Mouse (Mus musculus) limb, embryonic 14.5 days (tissue): ENCODE results near the gene Hist1h3a. TPM values are rescaled to one million over a fixed set of nuclear protein-coding genes. Genes with fewer than 3 reads are reported as not detected.

Experiments used
- ATAC-seq: fragments of 200-750 bp; cut with Nextera tagmentation; 2 replicates; pipeline ENCODE4 v1.8.0; 2017; ENCODE audit warnings: low read depth, moderate number of reproducible peaks, moderate TSS enrichment; ENCODE audit not compliant: low FRiP score
- DNase-seq: peaks from one replicate; pipeline ENCODE4 v3.0.0-alpha.2; 2015; ENCODE audit warnings: low spot score
- H3K27ac ChIP-seq: fragments of 300-500 bp; sonication (generic); replicated peaks from 2 replicates; pipeline ENCODE4 v1.5.1; 2014; ENCODE audit warnings: low read depth, mild to moderate bottlenecking, low read length, moderate library complexity, mixed read lengths
- H3K27me3 ChIP-seq: fragments of 300-500 bp; sonication (generic); 2 replicates; pipeline ENCODE4 v1.6.1; 2014; ENCODE audit warnings: low read length, mixed read lengths; ENCODE audit not compliant: control insufficient read depth, insufficient read depth
- H3K36me3 ChIP-seq: fragments of 300-500 bp; sonication (generic); 2 replicates; pipeline ENCODE4 v1.6.1; 2014; ENCODE audit warnings: mild to moderate bottlenecking, low read length, moderate library complexity, mixed read lengths; ENCODE audit not compliant: control insufficient read depth, insufficient read depth
- H3K4me1 ChIP-seq: fragments of 300-500 bp; sonication (generic); 2 replicates; pipeline ENCODE4 v1.6.1; 2014; ENCODE audit warnings: antibody characterized with exemption, low read length, mixed read lengths; ENCODE audit not compliant: control insufficient read depth, insufficient read depth
- H3K4me2 ChIP-seq: fragments of 300-500 bp; sonication (generic); replicated peaks from 2 replicates; pipeline ENCODE4 v1.6.1; 2014; ENCODE audit warnings: low read depth, mild to moderate bottlenecking, low read length, moderate library complexity; ENCODE audit not compliant: severe bottlenecking
- H3K4me3 ChIP-seq: fragments of 300-500 bp; sonication (generic); replicated peaks from 2 replicates; pipeline ENCODE4 v1.5.1; 2014; ENCODE audit warnings: low read length
- H3K9ac ChIP-seq: fragments of 300-500 bp; sonication (generic); 2 replicates; pipeline ENCODE4 v1.6.1; 2014; ENCODE audit warnings: mild to moderate bottlenecking, low read depth, low read length, moderate library complexity; ENCODE audit not compliant: severe bottlenecking
- H3K9me3 ChIP-seq: fragments of 300-500 bp; sonication (generic); 2 replicates; pipeline ENCODE4 v1.6.1; 2016; ENCODE audit warnings: low read length; ENCODE audit not compliant: control insufficient read depth
- POLR2A ChIP-seq: fragments of 200-500 bp; IDR thresholded peaks from 2 replicates; pipeline ENCODE4 v1.8.0; 2012; ENCODE audit warnings: inconsistent platforms, mild to moderate bottlenecking, moderate library complexity, borderline replicate concordance; ENCODE audit not compliant: insufficient read depth, insufficient read length; ENCODE audit errors: extremely low read depth
- WGBS: fragments of 180-500 bp; shearing (Covaris S2); extraction: QIAGEN DNeasy Blood & Tissue Kit; methylation state at CpG from one replicate; pipeline ENCODE4 v1.1.7; 2014; 5-methylcytosine and 5-hydroxymethylcytosine counted together
- microRNA-seq: library from miRNA; unstranded; fragments of <30 nt; microRNA quantifications from one replicate; pipeline ENCODE4, GENCODE M21; 2016
- polyA plus RNA-seq, 2 experiments: library from polyadenylated mRNA; depleted of rRNA in 1 of 2; stranded (reverse) in 1 of 2; unstranded in 1 of 2; fragments of >200 nt; fragmentation: Nextera tagmentation in 1 of 2; extraction: Ambion mirVana in 1 of 2; gene quantifications; 2 replicates each; pipeline versions ENCODE4 v1.2.1 to v1.2.3; 2012 to 2014

The Hist1h3a gene
- polyA plus RNA-seq, 2 experiments: 7.8 to 39.9 TPM

- Histone ChIP-seq H3K27ac (no peak overlapping the region), H3K27me3 (no peaks in the 10 kb centered on the region), H3K9ac (no peak overlapping the region), H3K36me3 (no peaks in the 10 kb centered on the region), H3K4me3 (no peak overlapping the region), H3K4me1 (0 out of 2 replicates have a peak, but pooled peaks cover 5% of the 10 kb centered on the region), H3K9me3 (no peaks in the 10 kb centered on the region), H3K4me2 (no peak overlapping the region)
- no peak for DNase-seq
- no peak for ATAC-seq
- 55% methylated on average over 11 of the region's 11 CpGs for WGBS
- TF ChIP-seq POLR2A: no peak
These were observed 45.0 kb downstream of the Hist1h3a start for GRCm38 (mm10) chr13:23717176-23717575.

- ATAC-seq (no peak), DNase-seq (no peak)
- H3K36me3 ChIP-seq: no peaks in the 10 kb centered on the region
- no peak overlapping the region for H3K27ac ChIP-seq
- no peak overlapping the region for H3K9ac ChIP-seq
- 0 out of 2 replicates have a peak, but pooled peaks cover 5% of the 10 kb centered on the region for H3K4me1 ChIP-seq
- no peaks in the 10 kb centered on the region for H3K27me3 ChIP-seq
- no peak overlapping the region for H3K4me3 ChIP-seq
- no peak overlapping the region for H3K4me2 ChIP-seq
- 83% methylated on average over 5 of the region's 5 CpGs for WGBS
- no peak for TF ChIP-seq POLR2A
- no peaks in the 10 kb centered on the region for H3K9me3 ChIP-seq
These were observed 45.7 kb downstream of the Hist1h3a start for GRCm38 (mm10) chr13:23716261-23717042.

Small RNA genes lying within 50 kb of the gene (microRNA-seq; reads per million reads assigned to microRNA genes)
- gene Gm44314 (not detected), gene Gm44484 (not detected)

Other genes with a start within 250 kb of the Hist1h3a start
Only the 30 nearest of the 37 such genes appear.
- gene Hist1h1d, start 209.1 kb downstream of the Hist1h3a start, polyA plus RNA-seq (2012; rRNA removed): 0.50 and 0.62 TPM in 2 replicates
- 0.47 and 0.61 TPM in 2 replicates for gene Hist1h1d, start 209.1 kb downstream of the Hist1h3a start, polyA plus RNA-seq (2014; fragmentation: Nextera tagmentation; extraction: Ambion mirVana)
- 36.1 and 54.1 TPM in 2 replicates for gene Hist1h3e, start 200.0 kb downstream of the Hist1h3a start, polyA plus RNA-seq (2012; rRNA removed)
- 6.7 and 7.0 TPM in 2 replicates for gene Hist1h3e, start 200.0 kb downstream of the Hist1h3a start, polyA plus RNA-seq (2014; fragmentation: Nextera tagmentation; extraction: Ambion mirVana)
- 19.8 and 35.0 TPM in 2 replicates for gene Hist1h2ae, start 191.2 kb downstream of the Hist1h3a start, polyA plus RNA-seq (2012; rRNA removed)
- 103 and 109 TPM in 2 replicates for gene Hist1h2ae, start 191.2 kb downstream of the Hist1h3a start, polyA plus RNA-seq (2014; fragmentation: Nextera tagmentation; extraction: Ambion mirVana)
- gene Hist1h2bg, start 191.0 kb downstream of the Hist1h3a start, polyA plus RNA-seq (2012; rRNA removed): 38.9 and 60.8 TPM in 2 replicates
- gene Hist1h2bg, start 191.0 kb downstream of the Hist1h3a start, polyA plus RNA-seq (2014; fragmentation: Nextera tagmentation; extraction: Ambion mirVana): 6.9 and 10.0 TPM in 2 replicates
- 17.8 and 25.9 TPM in 2 replicates for gene Hist1h2bf, start 188.2 kb downstream of the Hist1h3a start, polyA plus RNA-seq (2012; rRNA removed)
- 5.3 and 8.5 TPM in 2 replicates for gene Hist1h2bf, start 188.2 kb downstream of the Hist1h3a start, polyA plus RNA-seq (2014; fragmentation: Nextera tagmentation; extraction: Ambion mirVana)
- 6.1 and 13.9 TPM in 2 replicates for gene Hist1h2ad, start 188.0 kb downstream of the Hist1h3a start, polyA plus RNA-seq (2012; rRNA removed)
- gene Hist1h2ad, start 188.0 kb downstream of the Hist1h3a start, polyA plus RNA-seq (2014; fragmentation: Nextera tagmentation; extraction: Ambion mirVana): 1.2 and 5.3 TPM in 2 replicates
- gene Hist1h3d, start 186.6 kb downstream of the Hist1h3a start, polyA plus RNA-seq (2012; rRNA removed): 30.0 and 33.8 TPM in 2 replicates
- 6.8 and 10.4 TPM in 2 replicates for gene Hist1h3d, start 186.6 kb downstream of the Hist1h3a start, polyA plus RNA-seq (2014; fragmentation: Nextera tagmentation; extraction: Ambion mirVana)
- 9.4 and 9.8 TPM in 2 replicates for gene Hist1h4d, start 180.8 kb downstream of the Hist1h3a start, polyA plus RNA-seq (2012; rRNA removed)
- gene Hist1h4d, start 180.8 kb downstream of the Hist1h3a start, polyA plus RNA-seq (2014; fragmentation: Nextera tagmentation; extraction: Ambion mirVana): 95.5 and 101 TPM in 2 replicates
- gene Hist1h2be, start 141.3 kb downstream of the Hist1h3a start, polyA plus RNA-seq (2012; rRNA removed): 3.0 and 3.4 TPM in 2 replicates
- 1.2 and 1.5 TPM in 2 replicates for gene Hist1h2be, start 141.3 kb downstream of the Hist1h3a start, polyA plus RNA-seq (2014; fragmentation: Nextera tagmentation; extraction: Ambion mirVana)
- 7.4 and 7.7 TPM in 2 replicates for gene Hist1h1e, start 139.8 kb downstream of the Hist1h3a start, polyA plus RNA-seq (2012; rRNA removed)
- gene Hist1h1e, start 139.8 kb downstream of the Hist1h3a start, polyA plus RNA-seq (2014; fragmentation: Nextera tagmentation; extraction: Ambion mirVana): 15.8 and 16.4 TPM in 2 replicates
- gene Hist1h2ac, start 78.4 kb downstream of the Hist1h3a start, polyA plus RNA-seq (2012; rRNA removed): 1.6 and 2.7 TPM in 2 replicates
- gene Hist1h2ac, start 78.4 kb downstream of the Hist1h3a start, polyA plus RNA-seq (2014; fragmentation: Nextera tagmentation; extraction: Ambion mirVana): 0.65 and 0.78 TPM in 2 replicates
- 48.2 and 49.5 TPM in 2 replicates for gene Hist1h2bc, start 78.2 kb downstream of the Hist1h3a start, polyA plus RNA-seq (2012; rRNA removed)
- gene Hist1h2bc, start 78.2 kb downstream of the Hist1h3a start, polyA plus RNA-seq (2014; fragmentation: Nextera tagmentation; extraction: Ambion mirVana): 34.9 and 44.4 TPM in 2 replicates
- gene Hist1h1t, start 66.6 kb downstream of the Hist1h3a start, polyA plus RNA-seq (2012; rRNA removed): 0.20 and 0.33 TPM in 2 replicates
- 0.21 TPM in 1 of 2 replicates, not detected in the other for gene Hist1h1t, start 66.6 kb downstream of the Hist1h3a start, polyA plus RNA-seq (2014; fragmentation: Nextera tagmentation; extraction: Ambion mirVana)
- 5.6 and 10.0 TPM in 2 replicates for gene Hist1h4c, start 63.9 kb downstream of the Hist1h3a start, polyA plus RNA-seq (2012; rRNA removed)
- gene Hist1h4c, start 63.9 kb downstream of the Hist1h3a start, polyA plus RNA-seq (2014; fragmentation: Nextera tagmentation; extraction: Ambion mirVana): 8.7 and 10.2 TPM in 2 replicates
- gene Hfe, start 51.5 kb downstream of the Hist1h3a start, polyA plus RNA-seq (2012; rRNA removed): 3.6 and 4.5 TPM in 2 replicates
- 9.3 and 10.5 TPM in 2 replicates for gene Hfe, start 51.5 kb downstream of the Hist1h3a start, polyA plus RNA-seq (2014; fragmentation: Nextera tagmentation; extraction: Ambion mirVana)
- gene Hist1h1c, start 23.6 kb downstream of the Hist1h3a start, polyA plus RNA-seq (2012; rRNA removed): 23.7 and 28.5 TPM in 2 replicates
- gene Hist1h1c, start 23.6 kb downstream of the Hist1h3a start, polyA plus RNA-seq (2014; fragmentation: Nextera tagmentation; extraction: Ambion mirVana): 24.7 and 27.5 TPM in 2 replicates
- gene Hist1h3c, start 16.8 kb downstream of the Hist1h3a start, polyA plus RNA-seq (2012; rRNA removed): 41.4 and 92.0 TPM in 2 replicates
- 8.1 and 12.0 TPM in 2 replicates for gene Hist1h3c, start 16.8 kb downstream of the Hist1h3a start, polyA plus RNA-seq (2014; fragmentation: Nextera tagmentation; extraction: Ambion mirVana)
- 13.5 and 15.9 TPM in 2 replicates for gene Hist1h2bb, start 15.7 kb downstream of the Hist1h3a start, polyA plus RNA-seq (2012; rRNA removed)
- gene Hist1h2bb, start 15.7 kb downstream of the Hist1h3a start, polyA plus RNA-seq (2014; fragmentation: Nextera tagmentation; extraction: Ambion mirVana): 1.2 and 1.4 TPM in 2 replicates
- 37.1 and 40.4 TPM in 2 replicates for gene Hist1h2ab, start 11.3 kb downstream of the Hist1h3a start, polyA plus RNA-seq (2012; rRNA removed)
- 39.0 and 40.1 TPM in 2 replicates for gene Hist1h2ab, start 11.3 kb downstream of the Hist1h3a start, polyA plus RNA-seq (2014; fragmentation: Nextera tagmentation; extraction: Ambion mirVana)
- 52.4 and 65.5 TPM in 2 replicates for gene Hist1h3b, start 10.1 kb downstream of the Hist1h3a start, polyA plus RNA-seq (2012; rRNA removed)
- gene Hist1h3b, start 10.1 kb downstream of the Hist1h3a start, polyA plus RNA-seq (2014; fragmentation: Nextera tagmentation; extraction: Ambion mirVana): 6.5 and 12.4 TPM in 2 replicates
- 20.0 and 26.6 TPM in 2 replicates for gene Hist1h4b, start 5.4 kb downstream of the Hist1h3a start, polyA plus RNA-seq (2012; rRNA removed)
- 4.4 and 6.6 TPM in 2 replicates for gene Hist1h4b, start 5.4 kb downstream of the Hist1h3a start, polyA plus RNA-seq (2014; fragmentation: Nextera tagmentation; extraction: Ambion mirVana)
- 10.1 and 16.1 TPM in 2 replicates for gene Hist1h4a, start 1.2 kb downstream of the Hist1h3a start, polyA plus RNA-seq (2012; rRNA removed)
- gene Hist1h4a, start 1.2 kb downstream of the Hist1h3a start, polyA plus RNA-seq (2014; fragmentation: Nextera tagmentation; extraction: Ambion mirVana): 0.84 and 0.90 TPM in 2 replicates
- 4.7 and 5.4 TPM in 2 replicates for gene Hist1h1a, start 1.3 kb upstream of the Hist1h3a start, polyA plus RNA-seq (2012; rRNA removed)
- gene Hist1h1a, start 1.3 kb upstream of the Hist1h3a start, polyA plus RNA-seq (2014; fragmentation: Nextera tagmentation; extraction: Ambion mirVana): 3.6 and 4.8 TPM in 2 replicates
- 0.04 and 0.13 TPM in 2 replicates for gene Trim38, start 7.5 kb upstream of the Hist1h3a start, polyA plus RNA-seq (2012; rRNA removed)
- not detected in 2 replicates for gene Trim38, start 7.5 kb upstream of the Hist1h3a start, polyA plus RNA-seq (2014; fragmentation: Nextera tagmentation; extraction: Ambion mirVana)
- 0.01 TPM in 1 of 2 replicates, not detected in the other for gene Slc17a2, start 44.6 kb upstream of the Hist1h3a start, polyA plus RNA-seq (2012; rRNA removed)
- gene Slc17a2, start 44.6 kb upstream of the Hist1h3a start, polyA plus RNA-seq (2014; fragmentation: Nextera tagmentation; extraction: Ambion mirVana): not detected in 2 replicates
- 0.20 and 0.29 TPM in 2 replicates for gene Slc17a3, start 77.0 kb upstream of the Hist1h3a start, polyA plus RNA-seq (2012; rRNA removed)
- gene Slc17a3, start 77.0 kb upstream of the Hist1h3a start, polyA plus RNA-seq (2014; fragmentation: Nextera tagmentation; extraction: Ambion mirVana): 0.39 and 0.44 TPM in 2 replicates
- gene Slc17a1, start 105.4 kb upstream of the Hist1h3a start, polyA plus RNA-seq (2012; rRNA removed): 0.04 and 0.05 TPM in 2 replicates
- 0.30 TPM in 1 of 2 replicates, not detected in the other for gene Slc17a1, start 105.4 kb upstream of the Hist1h3a start, polyA plus RNA-seq (2014; fragmentation: Nextera tagmentation; extraction: Ambion mirVana)
- gene Slc17a4, start 152.6 kb upstream of the Hist1h3a start, polyA plus RNA-seq (2012; rRNA removed): not detected in 2 replicates
- gene Slc17a4, start 152.6 kb upstream of the Hist1h3a start, polyA plus RNA-seq (2014; fragmentation: Nextera tagmentation; extraction: Ambion mirVana): not detected in 2 replicates
- gene Hist1h2ba, start 171.8 kb upstream of the Hist1h3a start, polyA plus RNA-seq (2012; rRNA removed): not detected in 2 replicates
- not detected in 2 replicates for gene Hist1h2ba, start 171.8 kb upstream of the Hist1h3a start, polyA plus RNA-seq (2014; fragmentation: Nextera tagmentation; extraction: Ambion mirVana)
- gene Hist1h2aa, start 172.1 kb upstream of the Hist1h3a start, polyA plus RNA-seq (2012; rRNA removed): not detected in 2 replicates
- gene Hist1h2aa, start 172.1 kb upstream of the Hist1h3a start, polyA plus RNA-seq (2014; fragmentation: Nextera tagmentation; extraction: Ambion mirVana): not detected in 2 replicates